Mouse (Mus musculus) ovary, postnatal 36 days (tissue): ENCODE results near the gene Tdrkh.

ENCODE experiments used
- DNase-seq: peaks from one replicate; pipeline ENCODE4 v3.0.0; 2022; ENCODE audit warnings: low spot score, mixed read lengths

The Tdrkh gene

GRCm38 (mm10) chr3:94389420-94389819, 23.7 kb upstream of the Tdrkh start:
- DNase-seq: no peak

GRCm38 (mm10) chr3:94391001-94391400, 22.1 kb upstream of the Tdrkh start:
- no peak for DNase-seq

- no peak for DNase-seq
These were observed 20.9 kb upstream of the Tdrkh start for GRCm38 (mm10) chr3:94392128-94392527.

- no peak for DNase-seq
These were observed 20.0 kb upstream of the Tdrkh start for GRCm38 (mm10) chr3:94393049-94393448.

GRCm38 (mm10) chr3:94396336-94396735, 16.7 kb upstream of the Tdrkh start:
- DNase-seq: no peak

- DNase-seq: no peak
These were observed 16.2 kb upstream of the Tdrkh start for GRCm38 (mm10) chr3:94396851-94397250.

GRCm38 (mm10) chr3:94398217-94398616, 14.9 kb upstream of the Tdrkh start, which contains the start of gene Lingo4:
Lingo4 (plus strand) TSS chr3:94398517.
- no peak for DNase-seq

GRCm38 (mm10) chr3:94398943-94399481, 14.1 kb upstream of the Tdrkh start:
- no peak for DNase-seq

GRCm38 (mm10) chr3:94399663-94400310, 13.3 kb upstream of the Tdrkh start:
- DNase-seq: no peak

- no peak for DNase-seq
These were observed 10.6 kb upstream of the Tdrkh start for GRCm38 (mm10) chr3:94402451-94402850.

- no peak for DNase-seq
These were observed 8.6 kb upstream of the Tdrkh start for GRCm38 (mm10) chr3:94404366-94405054.

GRCm38 (mm10) chr3:94405561-94405960, 7.5 kb upstream of the Tdrkh start:
- DNase-seq: no peak

GRCm38 (mm10) chr3:94412530-94412929, 543 bp upstream of the Tdrkh start:
- no peak for DNase-seq

- DNase-seq: no peak
These were observed 17.9 kb downstream of the Tdrkh start for GRCm38 (mm10) chr3:94430980-94431379.

- no peak for DNase-seq
These were observed 21.2 kb downstream of the Tdrkh start for GRCm38 (mm10) chr3:94434305-94434704.

GRCm38 (mm10) chr3:94436420-94436819, 23.3 kb downstream of the Tdrkh start:
- DNase-seq: no peak

- DNase-seq: no peak
These were observed 28.1 kb downstream of the Tdrkh start for GRCm38 (mm10) chr3:94441182-94441581.

GRCm38 (mm10) chr3:94442951-94443596, 30.0 kb downstream of the Tdrkh start, which contains the start of gene Mrpl9:
Mrpl9 (plus strand) TSS chr3:94443318.
- peak; percentile 96 for DNase-seq

GRCm38 (mm10) chr3:94443597-94443964, 30.5 kb downstream of the Tdrkh start, which contains the start of gene Oaz3:
Oaz3 (minus strand) TSS chr3:94443915.
- no peak for DNase-seq

- DNase-seq: no peak
These were observed 36.3 kb downstream of the Tdrkh start for GRCm38 (mm10) chr3:94449377-94449776.

- peak; percentile 75 for DNase-seq
These were observed 43.5 kb downstream of the Tdrkh start for GRCm38 (mm10) chr3:94456529-94457000.

- no peak for DNase-seq
These were observed 44.0 kb downstream of the Tdrkh start for GRCm38 (mm10) chr3:94457055-94457454.

GRCm38 (mm10) chr3:94459834-94460233, 46.8 kb downstream of the Tdrkh start:
- no peak for DNase-seq
